Comparison of ENCODE assay signal across 24 mouse cellular contexts in the genomic region with DNA sequence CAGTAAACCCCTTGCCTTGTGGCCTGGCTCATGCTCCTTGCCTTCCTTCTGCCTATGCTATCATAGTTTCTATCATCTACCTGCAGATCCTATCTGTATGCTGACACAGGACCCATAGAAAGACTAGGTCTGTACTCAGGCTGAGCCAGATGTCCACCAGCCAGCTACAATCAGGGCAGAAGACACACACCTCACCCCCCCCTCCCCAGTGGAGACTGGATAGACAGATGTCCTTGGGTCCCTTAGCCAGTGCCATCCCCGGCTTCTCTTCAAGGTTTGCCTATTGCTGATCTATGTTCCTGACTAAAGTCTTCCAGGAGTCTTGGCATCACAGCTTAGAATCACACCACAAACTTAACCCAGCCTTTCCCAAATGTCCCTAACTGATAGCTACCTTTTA. TPM values are rescaled to one million over a fixed set of nuclear protein-coding genes. Genes with fewer than 3 reads are reported as not detected.
DNase-seq lines count a peak whose midpoint lies in the region; ATAC-seq and TF ChIP-seq lines count a peak whose summit lies in the region.
"Had no signal": no experiment of that assay in that cellular context is flagged by ENCODE, and none has a peak within 500 bp of the region (broad histone marks: within the 10 kb centered on the region; RNA-seq: fewer than 3 reads in every experiment).

No protein-coding gene starts in this region.

- peak overlapping the region; percentile 6; the same call in 1 of the 2 replicates for H3K27ac ChIP-seq in kidney, adult 2 months (ENCODE audit: insufficient read depth, low read depth, low read length)
- H3K27ac ChIP-seq in kidney, embryonic 16.5 days (ENCODE audit: low read length), result 0 out of 2 replicates have a peak overlapping the region, but pooled peaks have one; percentile 37
- H3K27ac ChIP-seq in kidney, embryonic 14.5 days (ENCODE audit: low read depth, low read length), result no peak overlapping the region
- H3K27ac ChIP-seq: embryonic facial prominence, embryonic 10.5 days; embryonic facial prominence, embryonic 12.5 days; forebrain, embryonic 13.5 days; forebrain, embryonic 15.5 days had no signal

- DNase-seq in adrenal gland, postnatal 14 days, result peak; percentile 37
- no peak for DNase-seq in adrenal gland, adult 2 months
- no peak for DNase-seq in kidney, adult 2 months
- no peak for DNase-seq in kidney, adult 8-10 months
- DNase-seq: adrenal gland, postnatal 10 days; B cell, adult 2 months; cerebellum, adult 11-12 months; cerebellum, adult 2 months; cerebellum, adult 9-10 months; cerebellum, postnatal 10 days; cerebellum, postnatal 25 days; forebrain, postnatal 0 days had no signal

- peaks cover 4% of the 10 kb centered on the region; the same call in 1 of the 2 replicates for H3K4me1 ChIP-seq in kidney, adult 2 months (ENCODE audit: control insufficient read depth, insufficient read depth, low read length)
- peaks cover 35% of the 10 kb centered on the region for H3K4me1 ChIP-seq in kidney, embryonic 16.5 days (ENCODE audit: insufficient read depth, low read length)
- peaks cover 13% of the 10 kb centered on the region for H3K4me1 ChIP-seq in kidney, embryonic 14.5 days (ENCODE audit: control insufficient read depth, insufficient read depth, low read length)
- H3K4me1 ChIP-seq: forebrain, embryonic 15.5 days had no signal

- no peak overlapping the region for H3K4me3 ChIP-seq in kidney, adult 2 months (ENCODE audit: insufficient read depth, low read depth, low read length)
- no peak overlapping the region for H3K4me3 ChIP-seq in kidney, embryonic 16.5 days (ENCODE audit: low read length)
- H3K4me3 ChIP-seq in kidney, embryonic 14.5 days (ENCODE audit: low read length), result no peak overlapping the region
- H3K4me3 ChIP-seq: embryonic facial prominence, embryonic 10.5 days; embryonic facial prominence, embryonic 12.5 days; forebrain, embryonic 13.5 days; forebrain, embryonic 15.5 days had no signal

- H3K9ac ChIP-seq in kidney, embryonic 16.5 days (replicated peaks; ENCODE audit: low read length), result no peak overlapping the region
- H3K9ac ChIP-seq in kidney, embryonic 14.5 days (ENCODE audit: low read depth, low read length), result no peak overlapping the region
- H3K9ac ChIP-seq: embryonic facial prominence, embryonic 12.5 days; forebrain, embryonic 13.5 days; forebrain, embryonic 15.5 days; forebrain, postnatal 0 days had no signal

- no peaks in the 10 kb centered on the region for H3K9me3 ChIP-seq in kidney, embryonic 16.5 days (ENCODE audit: low read length)
- H3K9me3 ChIP-seq in kidney, embryonic 14.5 days (ENCODE audit: control insufficient read depth, low read length), result no peaks in the 10 kb centered on the region
- H3K9me3 ChIP-seq: embryonic facial prominence, embryonic 10.5 days; embryonic facial prominence, embryonic 12.5 days; forebrain, embryonic 13.5 days; forebrain, embryonic 15.5 days; G1E had no signal

- H3K27me3 ChIP-seq in kidney, adult 2 months (replicated peaks; ENCODE audit: control insufficient read depth, insufficient read depth, low read length), result no peaks in the 10 kb centered on the region
- H3K27me3 ChIP-seq in kidney, embryonic 16.5 days (ENCODE audit: insufficient read depth, low read length), result no peaks in the 10 kb centered on the region
- no peaks in the 10 kb centered on the region for H3K27me3 ChIP-seq in kidney, embryonic 14.5 days (ENCODE audit: control insufficient read depth, insufficient read depth, low read length)
- H3K27me3 ChIP-seq: CH12.LX; embryonic facial prominence, embryonic 12.5 days; forebrain, embryonic 13.5 days; forebrain, embryonic 15.5 days; Patski had no signal

- peaks cover 2% of the 10 kb centered on the region for H3K36me3 ChIP-seq in kidney, adult 2 months (ENCODE audit: control insufficient read depth, insufficient read depth, low read length)
- peaks cover 18% of the 10 kb centered on the region; the same call in 1 of the 2 replicates for H3K36me3 ChIP-seq in kidney, embryonic 16.5 days (ENCODE audit: insufficient read depth, low read length)
- H3K36me3 ChIP-seq in kidney, embryonic 14.5 days (ENCODE audit: control insufficient read depth, insufficient read depth, low read length), result peaks cover 23% of the 10 kb centered on the region

- no peak for ATAC-seq in kidney, embryonic 16.5 days (ENCODE audit: low FRiP score, low TSS enrichment)
- ATAC-seq in kidney, embryonic 14.5 days (ENCODE audit: low FRiP score, low TSS enrichment), result no peak
- ATAC-seq: activated CD4-positive, CD25-positive, alpha-beta regulatory T cell, adult 4 months; CD4-positive, CD25-positive, alpha-beta regulatory T cell, adult 4 months; forebrain, embryonic 13.5 days; forebrain, embryonic 15.5 days; forebrain, postnatal 0 days; Patski had no signal

- 95% methylated on average over 1 of the region's 1 CpGs for WGBS in kidney, adult 2 months
- 95% methylated on average over 1 of the region's 1 CpGs for WGBS in kidney, embryonic 16.5 days
- 93% methylated on average over 1 of the region's 1 CpGs for WGBS in kidney, embryonic 14.5 days

- no peak for TF ChIP-seq POLR2A in kidney, adult 2 months (IDR thresholded peaks at IDR 0.05; ENCODE audit: low read depth, low read length)

- H3K4me2 ChIP-seq in kidney, embryonic 16.5 days (replicated peaks; ENCODE audit: low read depth, low read length), result no peak overlapping the region
- H3K4me2 ChIP-seq in kidney, embryonic 14.5 days (replicated peaks; ENCODE audit: low read depth, low read length), result no peak overlapping the region
- H3K4me2 ChIP-seq: embryonic facial prominence, embryonic 12.5 days; forebrain, embryonic 13.5 days; forebrain, embryonic 15.5 days had no signal

- TF ChIP-seq CTCF in kidney, adult 2 months (conservative IDR thresholded peaks at IDR 0.05; ENCODE audit: insufficient read depth, insufficient read length, low read depth, low read length), result no peak

RNA-seq across cellular contexts. Expression of a gene that starts 9.7 kb away (rescaled TPM):
- total RNA-seq in adrenal gland, postnatal 14 days (2021), result 1.1 and 1.2 TPM in 2 replicates
- under 1 TPM; 0.14 to 0.35 TPM for total RNA-seq in adrenal gland, adult 2 months (2021)
- polyA plus RNA-seq in adrenal gland, adult 2 months (2012; rRNA removed), result 1.2 and 2.2 TPM in 2 replicates
- polyA plus RNA-seq in kidney, adult 2 months (2012; rRNA removed), result 310 and 336 TPM in 2 replicates
- polyA plus RNA-seq in kidney, embryonic 16.5 days (2015; fragmentation: Nextera tagmentation; extraction: Ambion mirVana), result 39.3 and 39.9 TPM in 2 replicates
- polyA plus RNA-seq in kidney, embryonic 14.5 days (2014; fragmentation: Nextera tagmentation; extraction: Ambion mirVana), result 32.9 and 40.2 TPM in 2 replicates
- total RNA-seq: CH12.LX, G1E had no signal
- polyA plus RNA-seq: activated CD4-positive, CD25-positive, alpha-beta regulatory T cell, adult 4 months; CD4-positive, CD25-positive, alpha-beta regulatory T cell, adult 4 months; cortical plate, adult 2 months; G1E had no signal

RNA-seq across cellular contexts. Expression of a gene that starts 31.5 kb away (rescaled TPM):
- 16.0 and 18.1 TPM in 2 replicates for total RNA-seq in adrenal gland, postnatal 14 days (2021)
- total RNA-seq in adrenal gland, adult 2 months (2021), result 10 to 100 TPM; 13.8 to 19.2 TPM
- polyA plus RNA-seq in adrenal gland, adult 2 months (2012; rRNA removed), result 53.3 and 62.5 TPM in 2 replicates
- 47.6 and 57.7 TPM in 2 replicates for polyA plus RNA-seq in kidney, adult 2 months (2012; rRNA removed)
- 49.6 and 51.1 TPM in 2 replicates for polyA plus RNA-seq in kidney, embryonic 16.5 days (2015; fragmentation: Nextera tagmentation; extraction: Ambion mirVana)
- 27.4 and 37.3 TPM in 2 replicates for polyA plus RNA-seq in kidney, embryonic 14.5 days (2014; fragmentation: Nextera tagmentation; extraction: Ambion mirVana)

RNA-seq across cellular contexts. Expression of a gene that starts 37.6 kb away (rescaled TPM):
- 90.6 and 97.4 TPM in 2 replicates for total RNA-seq in adrenal gland, postnatal 14 days (2021)
- total RNA-seq in adrenal gland, adult 2 months (2021), result 100 to 1,000 TPM; 113 to 118 TPM
- 77.6 and 80.3 TPM in 2 replicates for polyA plus RNA-seq in adrenal gland, adult 2 months (2012; rRNA removed)
- polyA plus RNA-seq in kidney, adult 2 months (2012; rRNA removed), result 161 and 182 TPM in 2 replicates
- 106 and 111 TPM in 2 replicates for polyA plus RNA-seq in kidney, embryonic 16.5 days (2015; fragmentation: Nextera tagmentation; extraction: Ambion mirVana)
- 73.9 and 90.1 TPM in 2 replicates for polyA plus RNA-seq in kidney, embryonic 14.5 days (2014; fragmentation: Nextera tagmentation; extraction: Ambion mirVana)

RNA-seq across cellular contexts. Expression of a gene that starts 56.9 kb away (rescaled TPM):
- 42.6 and 57.0 TPM in 2 replicates for total RNA-seq in adrenal gland, postnatal 14 days (2021)
- 10 to 100 TPM; 26.2 to 37.5 TPM for total RNA-seq in adrenal gland, adult 2 months (2021)
- polyA plus RNA-seq in adrenal gland, adult 2 months (2012; rRNA removed), result 50.8 and 65.2 TPM in 2 replicates
- polyA plus RNA-seq in kidney, adult 2 months (2012; rRNA removed), result 11.9 and 19.3 TPM in 2 replicates
- polyA plus RNA-seq in kidney, embryonic 16.5 days (2015; fragmentation: Nextera tagmentation; extraction: Ambion mirVana), result 22.2 and 24.8 TPM in 2 replicates
- polyA plus RNA-seq in kidney, embryonic 14.5 days (2014; fragmentation: Nextera tagmentation; extraction: Ambion mirVana), result 18.3 and 22.3 TPM in 2 replicates
- total RNA-seq: G1E had no signal
- polyA plus RNA-seq: G1E had no signal

Comparison
In these comparisons a context has a peak if more than half of its experiments do, and no peak if none do; other contexts are left out.
1. RNA of a gene that starts 9.7 kb away (polyA plus RNA-seq): 310 to 336 TPM in kidney, adult 2 months, 32.9 to 40.2 TPM in kidney, embryonic 14.5 days and 39.3 to 39.9 TPM in kidney, embryonic 16.5 days; 1.2 to 2.2 TPM in adrenal gland, adult 2 months; every median in the first group is over 10 times any median in the second.